18 mouse cellular contexts compared by ENCODE assay signal in genomic region chr9:43782401-43782800, GRCm38 (mm10). TPM values are rescaled to one million over a fixed set of nuclear protein-coding genes. Genes with fewer than 3 reads are reported as not detected.
DNase-seq lines count a peak whose midpoint lies in the region; ATAC-seq and TF ChIP-seq lines count a peak whose summit lies in the region.
"Had no signal": no experiment of that assay in that cellular context is flagged by ENCODE, and none has a peak within 500 bp of the region (broad histone marks: within the 10 kb centered on the region; RNA-seq: fewer than 3 reads in every experiment).

No protein-coding gene starts in this region.

- TF ChIP-seq CTCF in layer of hippocampus, adult 2 months (conservative IDR thresholded peaks at IDR 0.05): 0 out of 2 replicates have a peak, but pooled peaks have one; percentile 3
- no peak for TF ChIP-seq CTCF in stomach, postnatal 0 days (IDR thresholded peaks at IDR 0.05; ENCODE audit: low read depth)

- no peak for TF ChIP-seq EP300 in stomach, postnatal 0 days (optimal IDR thresholded peaks at IDR 0.05)

- H3K27ac ChIP-seq in forebrain, embryonic 10.5 days: peak overlapping the region; percentile 71; the same call in 1 of the 2 replicates
- no peak overlapping the region for H3K27ac ChIP-seq in forebrain, embryonic 14.5 days (ENCODE audit: low read depth, low read length)
- H3K27ac ChIP-seq in layer of hippocampus, adult 2 months: no peak overlapping the region
- H3K27ac ChIP-seq in stomach, embryonic 16.5 days (ENCODE audit: low read length): peak overlapping the region; percentile 6; the same call in 1 of the 2 replicates
- no peak overlapping the region for H3K27ac ChIP-seq in stomach, postnatal 0 days (replicated peaks)
- H3K27ac ChIP-seq: forebrain, embryonic 15.5 days; hindbrain, embryonic 12.5 days; hindbrain, embryonic 15.5 days had no signal

- WGBS in forebrain, embryonic 10.5 days: 76% methylated on average over 5 of the region's 5 CpGs
- 79% methylated on average over 5 of the region's 5 CpGs for WGBS in forebrain, embryonic 14.5 days
- WGBS in stomach, embryonic 16.5 days: 53% methylated on average over 5 of the region's 5 CpGs
- WGBS in stomach, postnatal 0 days: 60% methylated on average over 5 of the region's 5 CpGs

- no peak overlapping the region for H3K4me2 ChIP-seq in forebrain, embryonic 14.5 days (ENCODE audit: low read length)
- no peak overlapping the region for H3K4me2 ChIP-seq in stomach, embryonic 16.5 days (ENCODE audit: low read depth, low read length)
- no peak overlapping the region for H3K4me2 ChIP-seq in stomach, postnatal 0 days (replicated peaks; ENCODE audit: low read depth)
- H3K4me2 ChIP-seq: embryonic facial prominence, embryonic 13.5 days; forebrain, embryonic 15.5 days; hindbrain, embryonic 12.5 days; hindbrain, embryonic 15.5 days had no signal

- H3K4me3 ChIP-seq in forebrain, embryonic 10.5 days: no peak overlapping the region
- H3K4me3 ChIP-seq in forebrain, embryonic 14.5 days (ENCODE audit: low read depth, low read length): no peak overlapping the region
- H3K4me3 ChIP-seq in layer of hippocampus, adult 2 months: no peak overlapping the region
- no peak overlapping the region for H3K4me3 ChIP-seq in stomach, embryonic 16.5 days (replicated peaks; ENCODE audit: low read length)
- H3K4me3 ChIP-seq in stomach, postnatal 0 days (ENCODE audit: low read depth, low read length): no peak overlapping the region
- H3K4me3 ChIP-seq: embryonic facial prominence, embryonic 13.5 days; forebrain, embryonic 15.5 days; hindbrain, embryonic 12.5 days; hindbrain, embryonic 15.5 days had no signal

- H3K27me3 ChIP-seq in forebrain, embryonic 10.5 days (ENCODE audit: poor library complexity, severe bottlenecking): no peaks in the 10 kb centered on the region
- no peaks in the 10 kb centered on the region for H3K27me3 ChIP-seq in forebrain, embryonic 14.5 days (replicated peaks; ENCODE audit: control insufficient read depth, insufficient read depth, low read length)
- H3K27me3 ChIP-seq in stomach, embryonic 16.5 days (ENCODE audit: control insufficient read depth, insufficient read depth, low read length): no peaks in the 10 kb centered on the region
- no peaks in the 10 kb centered on the region for H3K27me3 ChIP-seq in stomach, postnatal 0 days (ENCODE audit: control insufficient read depth, insufficient read depth, low read length)
- H3K27me3 ChIP-seq: embryonic facial prominence, embryonic 13.5 days; forebrain, embryonic 15.5 days; hindbrain, embryonic 12.5 days; hindbrain, embryonic 15.5 days had no signal

- H3K9ac ChIP-seq in forebrain, embryonic 14.5 days (ENCODE audit: low read length): no peak overlapping the region
- no peak overlapping the region; the same call in 1 of the 2 replicates for H3K9ac ChIP-seq in stomach, embryonic 16.5 days (ENCODE audit: low read length)
- no peak overlapping the region for H3K9ac ChIP-seq in stomach, postnatal 0 days (ENCODE audit: low read length)
- H3K9ac ChIP-seq: embryonic facial prominence, embryonic 13.5 days; forebrain, embryonic 15.5 days; hindbrain, embryonic 12.5 days; hindbrain, embryonic 15.5 days had no signal

- peak; percentile 24 for DNase-seq in cerebellum, adult 11 months
- no peak for DNase-seq in cerebellum, postnatal 4 days (ENCODE audit: low spot score in 2 of 2)
- no peak for DNase-seq in forebrain, embryonic 10.5 days (ENCODE audit: extremely low spot score, low spot score)
- DNase-seq in forebrain, embryonic 14.5 days (ENCODE audit: low spot score): no peak
- DNase-seq in layer of hippocampus, adult 2 months (ENCODE audit: low spot score in 2 of 2): no peak
- DNase-seq in layer of hippocampus, adult 18-20 months (ENCODE audit: low spot score in 2 of 2): no peak
- no peak for DNase-seq in stomach, postnatal 0 days (ENCODE audit: low spot score)
- DNase-seq: adrenal gland, adult 8-10 months; adrenal gland, postnatal 25 days; cerebellum, adult 8-10 months; gastrocnemius, postnatal 25 days; heart, adult 18-20 months had no signal

- no peak for ATAC-seq in forebrain, embryonic 14.5 days
- no peak for ATAC-seq in stomach, embryonic 16.5 days (ENCODE audit: insufficient read depth, low FRiP score)
- ATAC-seq in stomach, postnatal 0 days (ENCODE audit: low FRiP score, low TSS enrichment): no peak
- ATAC-seq: activated CD4-positive, CD25-positive, alpha-beta regulatory T cell, adult 4 months; forebrain, embryonic 15.5 days had no signal

- H3K4me1 ChIP-seq in forebrain, embryonic 10.5 days: peaks cover 77% of the 10 kb centered on the region
- H3K4me1 ChIP-seq in forebrain, embryonic 14.5 days (ENCODE audit: control insufficient read depth, insufficient read depth, low read length): peaks cover 6% of the 10 kb centered on the region; the same call in 1 of the 2 replicates
- H3K4me1 ChIP-seq in stomach, embryonic 16.5 days (ENCODE audit: control insufficient read depth, insufficient read depth, low read length): peaks cover 36% of the 10 kb centered on the region
- H3K4me1 ChIP-seq in stomach, postnatal 0 days (replicated peaks; ENCODE audit: control insufficient read depth, insufficient read depth): no peaks in the 10 kb centered on the region

- H3K9me3 ChIP-seq in forebrain, embryonic 10.5 days: no peaks in the 10 kb centered on the region
- no peaks in the 10 kb centered on the region for H3K9me3 ChIP-seq in forebrain, embryonic 14.5 days (replicated peaks; ENCODE audit: control insufficient read depth, low read length)
- H3K9me3 ChIP-seq in stomach, embryonic 16.5 days (replicated peaks; ENCODE audit: control insufficient read depth, low read length): no peaks in the 10 kb centered on the region
- no peaks in the 10 kb centered on the region for H3K9me3 ChIP-seq in stomach, postnatal 0 days (ENCODE audit: control insufficient read depth, low read length)
- H3K9me3 ChIP-seq: embryonic facial prominence, embryonic 13.5 days; forebrain, embryonic 15.5 days; hindbrain, embryonic 12.5 days; hindbrain, embryonic 15.5 days had no signal

- H3K36me3 ChIP-seq in forebrain, embryonic 10.5 days (replicated peaks): no peaks in the 10 kb centered on the region
- no peaks in the 10 kb centered on the region for H3K36me3 ChIP-seq in forebrain, embryonic 14.5 days (ENCODE audit: control insufficient read depth, insufficient read depth, low read length)
- no peaks in the 10 kb centered on the region for H3K36me3 ChIP-seq in stomach, embryonic 16.5 days (ENCODE audit: control insufficient read depth, insufficient read depth, low read length)
- H3K36me3 ChIP-seq in stomach, postnatal 0 days (ENCODE audit: control insufficient read depth, insufficient read depth, low read length): no peaks in the 10 kb centered on the region
- H3K36me3 ChIP-seq: embryonic facial prominence, embryonic 13.5 days; forebrain, embryonic 15.5 days; hindbrain, embryonic 12.5 days; hindbrain, embryonic 15.5 days had no signal

RNA-seq across cellular contexts. Expression of gene Nectin1, which starts 38.6 kb away (rescaled TPM):
- polyA plus RNA-seq in forebrain, embryonic 10.5 days (2016; fragmentation: Nextera tagmentation; extraction: Ambion mirVana): 7.4 and 7.6 TPM in 2 replicates
- polyA plus RNA-seq in forebrain, embryonic 14.5 days (2014; fragmentation: Nextera tagmentation; extraction: Ambion mirVana): 8.5 and 10.8 TPM in 2 replicates
- 10 to 100 TPM; 67.2 to 72.6 TPM for total RNA-seq in layer of hippocampus, adult 2 months (2021)
- total RNA-seq in layer of hippocampus, adult 18-20 months (2021): 10 to 100 TPM; 68.2 to 70.6 TPM
- polyA plus RNA-seq in stomach, embryonic 16.5 days (2015; fragmentation: Nextera tagmentation; extraction: Ambion mirVana): 8.9 and 9.5 TPM in 2 replicates
- 5.9 and 6.7 TPM in 2 replicates for polyA plus RNA-seq in stomach, postnatal 0 days (2015; fragmentation: Nextera tagmentation; extraction: Ambion mirVana)

Comparison
In these comparisons a context has a peak if more than half of its experiments do, and no peak if none do; other contexts are left out.
1. H3K27ac ChIP-seq: peak in forebrain, embryonic 10.5 days (single experiment) and stomach, embryonic 16.5 days (single experiment); none in forebrain, embryonic 14.5 days (single experiment), layer of hippocampus, adult 2 months (single experiment) and stomach, postnatal 0 days (single experiment).